Mouse (Mus musculus): ENCODE measurements around the gene Tmem169.

Tmem169 gene

GRCm38 (mm10) chr1:72334807-72335206 is 50.6 kb downstream of the Tmem169 start:
- no peak for DNase-seq

DNA sequence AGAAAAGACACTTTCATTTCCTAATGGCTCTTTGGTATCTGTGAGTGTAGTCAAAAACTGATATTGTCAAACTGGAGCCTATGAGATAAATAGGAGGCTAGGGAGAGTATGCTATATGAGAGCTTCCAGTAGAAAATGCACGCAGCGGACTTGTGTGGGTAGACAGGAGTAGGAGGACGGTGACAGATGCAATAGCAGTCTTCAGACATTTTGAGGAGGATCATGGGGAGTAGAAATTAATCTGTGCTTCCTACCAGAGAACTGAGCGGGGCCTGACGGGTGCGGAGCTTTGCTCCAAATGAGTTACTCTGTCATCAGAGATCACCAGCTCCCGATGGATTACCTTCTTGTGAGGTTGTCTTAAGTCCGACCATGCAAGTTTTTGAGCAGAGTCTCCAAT is 52.6 kb downstream of the Tmem169 start:
- no peak for DNase-seq

DNA sequence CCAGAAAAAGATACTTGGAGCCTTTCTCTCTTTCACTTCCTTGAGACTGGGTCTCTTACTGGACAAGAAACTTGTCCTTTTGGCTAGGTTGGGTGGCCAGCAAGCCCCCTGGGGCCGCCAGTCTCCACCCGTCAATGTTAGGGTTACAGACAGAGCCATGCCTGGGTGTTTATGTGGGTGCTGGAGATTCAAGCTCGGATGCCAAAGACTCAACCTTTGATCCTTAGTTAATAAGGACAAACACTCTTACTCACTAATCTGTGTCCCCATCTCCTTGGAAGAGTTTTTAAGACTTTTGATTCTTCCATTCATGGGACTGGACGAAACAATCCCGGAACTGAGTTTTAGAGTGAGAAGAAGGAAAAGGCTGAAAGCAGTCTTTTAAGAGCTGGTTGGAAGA is 54.2 kb downstream of the Tmem169 start:
- no peak for DNase-seq

DNA sequence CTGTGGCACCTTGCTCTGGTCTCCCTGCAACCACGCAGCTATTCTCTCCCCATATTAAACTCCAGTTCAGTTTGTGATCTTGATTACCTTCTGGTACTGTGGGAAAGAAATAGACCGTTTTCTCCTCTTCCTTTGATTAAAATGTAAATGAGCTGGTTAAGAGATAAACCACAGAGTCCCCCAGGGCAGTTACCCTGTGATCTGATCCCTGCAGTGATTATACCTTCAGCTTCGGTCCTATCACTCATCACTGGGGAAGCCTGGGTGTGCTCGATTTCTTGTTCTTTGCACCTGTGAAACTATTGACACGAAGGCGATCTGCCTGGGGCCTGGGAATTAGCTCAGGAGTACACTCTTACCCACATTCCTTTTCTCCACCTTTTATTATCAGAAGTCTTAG is 63.7 kb downstream of the Tmem169 start:
- no peak for DNase-seq
